Mouse (Mus musculus) C2C12 (cell line): ENCODE data around the gene Sh2d6. TPM values are rescaled to one million over a fixed set of nuclear protein-coding genes. Genes with fewer than 3 reads are reported as not detected.
A peak's percentile ranks its signal among the peaks of the same experiment; 100 is the strongest.

Experiments used
- H3K27me3 ChIP-seq: one replicate; pipeline ENCODE4 v1.6.1; 2011; ENCODE audit not compliant: control insufficient read depth, insufficient read depth, insufficient read length
- H3K36me3 ChIP-seq: one replicate; pipeline ENCODE4 v1.6.1; 2011; ENCODE audit not compliant: control insufficient read depth, insufficient read depth
- H3K4me3 ChIP-seq: one replicate; pipeline ENCODE4 v1.5.1; 2011; ENCODE audit warnings: mild to moderate bottlenecking, control low read depth; ENCODE audit not compliant: poor library complexity, insufficient read depth, severe bottlenecking
- H3K79me2 ChIP-seq: one replicate; pipeline ENCODE4 v1.6.1; 2011; ENCODE audit not compliant: control insufficient read depth, insufficient read depth
- H3K79me3 ChIP-seq: one replicate; pipeline ENCODE4 v1.6.1; 2011; ENCODE audit warnings: low read depth, control low read depth
- H3ac ChIP-seq: one replicate; pipeline ENCODE3; 2011; ENCODE audit warnings: low read depth; ENCODE audit not compliant: control insufficient read depth, insufficient read length
- CEBPB ChIP-seq: IDR thresholded peaks from one replicate; pipeline ENCODE4 v1.6.1; 2011; ENCODE audit warnings: low read depth, mild to moderate bottlenecking, control low read depth, moderate library complexity
- CTCF ChIP-seq: IDR thresholded peaks from one replicate; pipeline ENCODE4 v1.5.1; 2011; ENCODE audit not compliant: control insufficient read depth, insufficient read depth, insufficient read length
- FOSL1 ChIP-seq: IDR thresholded peaks from one replicate; pipeline ENCODE4 v1.8.0; 2011; ENCODE audit warnings: mild to moderate bottlenecking, low read length; ENCODE audit not compliant: poor library complexity, insufficient read depth, severe bottlenecking
- MAX ChIP-seq: IDR thresholded peaks from one replicate; pipeline ENCODE4 v1.6.1; 2011; ENCODE audit warnings: mild to moderate bottlenecking, control low read depth
- MYOD1 ChIP-seq: IDR thresholded peaks from one replicate; pipeline ENCODE4 v1.6.1; 2011; ENCODE audit warnings: low read depth; ENCODE audit not compliant: control insufficient read depth, insufficient read length
- MYOG ChIP-seq: IDR thresholded peaks from one replicate; pipeline ENCODE4 v1.6.1; 2011; ENCODE audit not compliant: control insufficient read depth, insufficient read length; ENCODE audit errors: extremely low read depth
- USF1 ChIP-seq: IDR thresholded peaks from one replicate; pipeline ENCODE4 v1.6.1; 2011; ENCODE audit warnings: low read depth, mild to moderate bottlenecking, control low read depth, moderate library complexity
- long read RNA-seq, 2 experiments: library from polyadenylated mRNA; unstranded; transcript quantifications; one replicate each; pipeline ENCODE4 v2.0.0; 2019 to 2020
- polyA plus RNA-seq: library from polyadenylated mRNA; unstranded; fragments of >200 nt; fragmentation: generic; extraction: Trizol; gene quantifications from one replicate; pipeline ENCODE4 v1.2.1, GENCODE M21; 2012; ENCODE audit warnings: missing spikeins

Gene Sh2d6
- polyA plus RNA-seq: 0.26 TPM
- long read RNA-seq, experiment 1: 0 reads
- long read RNA-seq, experiment 2: 0 reads

GRCm38 (mm10) chr6:72521607-72522006 lies at the start of gene Sh2d6:
Gene Sh2d6 (minus strand): TSS chr6:72521707.
- Histone ChIP-seq H3K79me3 (no peaks in the 10 kb centered on the region), H3K36me3 (no peaks in the 10 kb centered on the region), H3K27me3 (no peaks in the 10 kb centered on the region), H3ac (no peak within 1 kb of the TSS), H3K79me2 (no peaks in the 10 kb centered on the region), H3K4me3 (no peak within 1 kb of the TSS)
- no peak for TF ChIP-seq FOSL1
- no peak for TF ChIP-seq MAX
- TF ChIP-seq MYOD1: no peak
- no peak for TF ChIP-seq CTCF
- no peak for TF ChIP-seq CEBPB
- no peak for TF ChIP-seq USF1
- TF ChIP-seq MYOG: no peak

- TF ChIP-seq CTCF (no peak), MYOD1 (no peak)
- no peaks in the 10 kb centered on the region for H3K79me2 ChIP-seq
- no peaks in the 10 kb centered on the region for H3K79me3 ChIP-seq
- H3K36me3 ChIP-seq: no peaks in the 10 kb centered on the region
- no peak overlapping the region for H3K4me3 ChIP-seq
- H3ac ChIP-seq: no peak overlapping the region
- no peaks in the 10 kb centered on the region for H3K27me3 ChIP-seq
Measured at GRCm38 (mm10) chr6:72570644-72571397, 49.3 kb upstream of the Sh2d6 start.

- TF ChIP-seq CTCF (no peak), FOSL1 (no peak), MYOG (no peak), MAX (no peak)
- H3K36me3 ChIP-seq: no peaks in the 10 kb centered on the region
- no peak overlapping the region for H3ac ChIP-seq
- no peaks in the 10 kb centered on the region for H3K79me2 ChIP-seq
- H3K4me3 ChIP-seq: no peak overlapping the region
- no peaks in the 10 kb centered on the region for H3K79me3 ChIP-seq
- H3K27me3 ChIP-seq: no peaks in the 10 kb centered on the region
Measured at GRCm38 (mm10) chr6:72568736-72569135, 47.2 kb upstream of the Sh2d6 start.

- TF ChIP-seq MYOD1: no peak
- no peak for TF ChIP-seq FOSL1
- TF ChIP-seq MAX: no peak
- TF ChIP-seq USF1: no peak
- TF ChIP-seq MYOG: no peak
- no peak for TF ChIP-seq CEBPB
- no peak for TF ChIP-seq CTCF
- Histone ChIP-seq H3K36me3 (peaks cover 9% of the 10 kb centered on the region), H3K79me3 (no peaks in the 10 kb centered on the region), H3K27me3 (no peaks in the 10 kb centered on the region), H3K4me3 (no peak overlapping the region), H3K79me2 (no peaks in the 10 kb centered on the region), H3ac (no peak overlapping the region)
Measured at GRCm38 (mm10) chr6:72567508-72567907, 46.0 kb upstream of the Sh2d6 start.

GRCm38 (mm10) chr6:72566044-72566443 lies 44.5 kb upstream of the Sh2d6 start:
- H3K27me3 ChIP-seq: no peaks in the 10 kb centered on the region
- TF ChIP-seq MAX (no peak), CTCF (peak; percentile 66), CEBPB (no peak)
- H3K36me3 ChIP-seq: peaks cover 21% of the 10 kb centered on the region
- no peaks in the 10 kb centered on the region for H3K79me2 ChIP-seq
- no peak overlapping the region for H3ac ChIP-seq
- H3K79me3 ChIP-seq: no peaks in the 10 kb centered on the region
- H3K4me3 ChIP-seq: no peak overlapping the region

GRCm38 (mm10) chr6:72565506-72565905 lies 44.0 kb upstream of the Sh2d6 start:
- TF ChIP-seq MYOD1 (no peak), USF1 (no peak), FOSL1 (no peak), CTCF (no peak), MYOG (no peak), MAX (no peak), CEBPB (no peak)
- no peak overlapping the region for H3K4me3 ChIP-seq
- H3K27me3 ChIP-seq: no peaks in the 10 kb centered on the region
- no peak overlapping the region for H3ac ChIP-seq
- peaks cover 27% of the 10 kb centered on the region for H3K36me3 ChIP-seq
- no peaks in the 10 kb centered on the region for H3K79me3 ChIP-seq
- H3K79me2 ChIP-seq: no peaks in the 10 kb centered on the region
